Mouse (Mus musculus) liver, adult 2 months (tissue): ENCODE results near the gene Zfp536.

Experiments
- CTCF ChIP-seq: fragments of 200-500 bp; IDR thresholded peaks from 2 replicates; pipeline ENCODE4 v1.5.1; 2011; ENCODE audit warnings: low read depth, low read length, control low read depth
- POLR2A ChIP-seq: fragments of 200-500 bp; IDR thresholded peaks from 2 replicates; pipeline ENCODE4 v1.6.1; 2011; ENCODE audit warnings: low read length, control low read depth; ENCODE audit not compliant: insufficient read depth; ENCODE audit errors: extremely low read depth

- TF ChIP-seq POLR2A (no peak), CTCF (no peak)
Measured at GRCm38 (mm10) chr7:37681335-37681734, 92.1 kb downstream of the Zfp536 start.
